Mouse (Mus musculus) megakaryocyte, embryonic 14.5 days (primary cell): Measurements from ENCODE around the gene Cfap44. TPM values are rescaled to one million over a fixed set of nuclear protein-coding genes. Genes with fewer than 3 reads are reported as not detected.

Experiments
- H3K27me3 ChIP-seq: replicated peaks from 2 replicates; pipeline ENCODE3; 2012; ENCODE audit warnings: inconsistent platforms
- H3K36me3 ChIP-seq: replicated peaks from 2 replicates; pipeline ENCODE3; 2012; ENCODE audit warnings: low read length, inconsistent platforms, mixed read lengths
- H3K4me1 ChIP-seq: 2 replicates; pipeline ENCODE4 v1.6.1; 2012; ENCODE audit warnings: inconsistent platforms
- H3K4me3 ChIP-seq: replicated peaks from 2 replicates; pipeline ENCODE3; 2012; ENCODE audit warnings: moderate library complexity, mild to moderate bottlenecking, inconsistent platforms
- H3K9me3 ChIP-seq: 2 replicates; pipeline ENCODE4 v1.6.1; 2012; ENCODE audit warnings: inconsistent platforms
- FLI1 ChIP-seq: IDR thresholded peaks from 2 replicates; pipeline ENCODE4 v1.6.1; 2012; ENCODE audit warnings: low read length, inconsistent platforms, mixed read lengths
- GATA1 ChIP-seq: IDR thresholded peaks from 3 replicates; pipeline ENCODE4 v1.6.1; 2012; ENCODE audit warnings: mixed read lengths, low read length, inconsistent platforms, borderline replicate concordance
- polyA plus RNA-seq: library from polyadenylated mRNA; stranded (reverse); fragments of >175 nt; gene quantifications from 2 replicates; pipeline ENCODE4 v1.2.3, GENCODE M21; 2012; ENCODE audit warnings: low replicate concordance; ENCODE audit not compliant: insufficient read depth

Gene Cfap44
- polyA plus RNA-seq, 1 experiment = not detected

DNA sequence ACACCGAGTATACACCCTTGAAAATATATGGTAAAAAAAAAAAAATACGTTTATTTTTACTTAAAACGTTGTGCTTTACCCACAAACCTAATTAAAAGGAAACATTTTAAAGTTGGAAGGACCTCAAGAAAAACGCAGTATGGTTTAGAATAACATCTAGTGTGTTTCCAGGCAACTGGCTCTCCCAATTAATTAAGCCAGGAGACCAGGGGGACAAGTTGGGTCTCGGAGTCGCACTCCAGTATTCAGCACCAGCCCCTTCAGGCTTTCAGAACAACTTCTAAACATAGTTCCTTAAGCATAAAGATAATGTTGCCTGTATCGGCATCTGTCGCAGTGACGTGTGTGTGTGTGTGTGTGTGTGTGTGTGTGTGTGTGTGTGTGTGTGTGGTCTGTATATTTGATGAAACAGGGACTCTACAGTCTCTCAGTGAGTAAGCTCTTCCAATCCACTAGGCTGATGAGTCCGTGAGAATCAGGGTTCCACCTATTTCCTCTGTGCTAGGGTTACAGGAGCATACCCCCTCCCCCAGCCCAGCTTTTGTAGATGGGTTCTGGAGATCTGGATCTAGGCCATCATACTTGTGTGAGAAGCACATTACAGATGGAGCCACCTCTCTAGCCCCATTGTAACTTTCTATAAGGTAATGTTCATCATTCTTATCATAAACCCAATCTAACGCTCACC, 132.8 kb downstream of the Cfap44 start:
- TF ChIP-seq FLI1 (no peak), GATA1 (no peak)
- Histone ChIP-seq H3K4me1 (no peaks in the 10 kb centered on the region), H3K27me3 (peaks cover 19% of the 10 kb centered on the region), H3K9me3 (no peaks in the 10 kb centered on the region; the same call in 1 of the 2 replicates), H3K36me3 (no peaks in the 10 kb centered on the region), H3K4me3 (no peak overlapping the region)

DNA sequence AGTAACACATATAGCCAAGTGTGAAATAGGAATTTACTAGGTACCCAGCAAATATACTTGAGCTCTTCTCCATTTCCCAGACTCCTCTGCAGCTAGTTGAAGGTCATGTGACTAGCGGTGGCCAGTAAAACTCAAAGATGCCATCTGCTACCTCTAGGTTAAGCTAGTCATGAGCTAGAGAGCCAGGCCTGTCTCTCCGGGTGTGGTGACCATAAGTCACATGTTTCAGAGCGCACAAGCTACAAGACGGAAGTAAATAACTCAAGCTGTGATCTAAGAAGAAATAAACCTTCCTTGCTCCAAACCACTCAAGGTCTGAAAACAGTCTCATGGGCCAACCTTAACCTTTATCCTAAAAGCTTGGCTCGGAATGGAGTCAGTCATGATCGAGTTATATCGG, 134.4 kb downstream of the Cfap44 start:
- Histone ChIP-seq H3K9me3 (peaks cover 3% of the 10 kb centered on the region; the same call in 1 of the 2 replicates), H3K27me3 (peaks cover 27% of the 10 kb centered on the region), H3K4me1 (no peaks in the 10 kb centered on the region), H3K36me3 (no peaks in the 10 kb centered on the region), H3K4me3 (no peak overlapping the region)
- TF ChIP-seq GATA1 = no peak
- TF ChIP-seq FLI1 = no peak

DNA sequence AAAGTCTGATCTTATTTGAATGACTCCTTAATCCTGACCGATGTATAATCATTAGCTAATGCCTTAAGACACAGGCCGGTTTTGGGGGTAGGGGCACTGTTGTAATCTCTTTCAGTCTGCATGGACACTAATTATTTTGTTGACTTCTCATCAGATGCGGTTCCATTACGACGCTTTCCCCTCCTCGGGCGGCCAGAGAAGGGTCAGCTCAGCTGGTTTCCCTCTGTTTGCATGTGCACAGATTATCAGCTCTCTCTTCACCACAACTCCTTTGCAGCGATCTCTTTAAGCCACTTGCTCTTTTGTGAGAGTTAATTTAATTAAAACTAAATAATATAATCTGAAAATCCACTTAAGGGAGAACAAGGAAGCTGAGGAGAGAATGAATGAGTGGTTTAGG, 135.1 kb downstream of the Cfap44 start:
- TF ChIP-seq GATA1 = no peak
- TF ChIP-seq FLI1 = no peak
- H3K27me3 ChIP-seq = peaks cover 29% of the 10 kb centered on the region
- H3K36me3 ChIP-seq = no peaks in the 10 kb centered on the region
- H3K9me3 ChIP-seq = peaks cover 3% of the 10 kb centered on the region; the same call in 1 of the 2 replicates
- H3K4me3 ChIP-seq = no peak overlapping the region
- H3K4me1 ChIP-seq = no peaks in the 10 kb centered on the region

DNA sequence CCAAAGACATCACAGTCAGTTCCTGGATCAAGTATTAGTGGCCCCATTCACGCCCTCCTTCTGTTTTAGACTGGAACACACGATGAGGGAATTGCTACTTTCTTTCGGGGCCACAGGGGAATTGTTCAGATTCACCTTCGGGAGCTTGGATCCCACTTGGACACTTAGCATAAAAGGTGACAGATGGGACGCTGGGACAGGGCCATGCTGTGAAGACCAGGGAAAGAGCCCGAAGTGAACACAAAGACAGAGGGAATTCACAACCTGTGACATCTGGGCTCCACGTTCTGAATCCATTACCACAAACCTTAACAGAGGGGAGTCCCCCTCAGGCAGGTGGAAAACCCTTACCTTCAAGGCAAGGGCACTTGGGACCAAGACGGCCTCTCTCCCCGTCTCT, 135.6 kb downstream of the Cfap44 start:
- Histone ChIP-seq H3K27me3 (peaks cover 29% of the 10 kb centered on the region), H3K9me3 (peaks cover 3% of the 10 kb centered on the region; the same call in 1 of the 2 replicates), H3K4me3 (no peak overlapping the region), H3K36me3 (no peaks in the 10 kb centered on the region), H3K4me1 (no peaks in the 10 kb centered on the region)
- TF ChIP-seq GATA1 (no peak), FLI1 (no peak)

DNA sequence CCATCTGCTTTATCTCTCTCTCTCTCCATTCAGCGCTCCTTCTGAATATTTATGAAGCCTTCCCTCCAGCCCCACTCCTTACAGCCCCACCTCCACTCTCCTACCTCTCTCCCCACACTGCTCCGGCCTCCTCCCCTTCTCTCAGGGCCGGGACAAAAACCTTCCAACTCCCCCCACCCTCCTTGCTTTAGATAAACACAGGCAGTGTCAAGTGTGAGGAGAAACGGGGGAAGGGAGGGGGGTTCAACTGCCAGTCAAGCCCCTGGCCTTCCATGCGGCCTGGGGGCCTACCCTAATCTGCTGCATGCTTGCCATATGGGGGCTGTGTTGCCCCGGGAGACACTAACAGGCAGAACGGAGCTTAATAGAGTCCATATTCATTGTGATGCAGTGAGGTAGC, 136.2 kb downstream of the Cfap44 start:
- no peak for TF ChIP-seq FLI1
- no peak for TF ChIP-seq GATA1
- Histone ChIP-seq H3K4me3 (no peak overlapping the region), H3K9me3 (peaks cover 3% of the 10 kb centered on the region; the same call in 1 of the 2 replicates), H3K4me1 (no peaks in the 10 kb centered on the region), H3K36me3 (no peaks in the 10 kb centered on the region), H3K27me3 (peaks cover 29% of the 10 kb centered on the region)

DNA sequence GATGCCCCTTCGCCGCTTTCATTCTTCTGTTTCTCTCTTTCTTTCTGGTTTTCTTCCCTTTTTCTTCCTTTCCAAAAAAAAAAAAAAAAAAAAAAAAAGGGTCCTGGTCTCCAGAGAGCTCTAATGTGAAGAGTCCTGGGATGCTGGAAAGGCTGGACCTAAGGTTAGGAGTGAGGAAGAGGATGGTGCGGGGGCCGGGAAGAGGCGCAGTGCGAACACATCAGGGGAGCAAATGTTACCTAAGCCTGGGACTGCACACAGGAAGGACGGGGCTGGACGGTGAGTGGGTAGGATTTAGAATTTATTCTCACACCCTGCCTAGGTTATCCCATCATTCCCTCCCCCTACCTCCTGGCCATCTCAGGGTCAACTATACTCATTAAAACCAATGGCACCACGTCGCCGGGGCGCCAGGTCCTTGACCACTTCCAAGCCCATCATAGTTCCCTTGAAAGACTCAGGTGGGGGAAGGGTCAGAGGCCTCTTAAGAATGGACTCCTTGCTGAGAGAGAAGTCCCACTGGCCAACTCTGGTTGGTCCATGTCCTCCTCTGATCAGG, 136.7 kb downstream of the Cfap44 start:
- Histone ChIP-seq H3K9me3 (peaks cover 3% of the 10 kb centered on the region; the same call in 1 of the 2 replicates), H3K4me3 (no peak overlapping the region), H3K36me3 (no peaks in the 10 kb centered on the region), H3K27me3 (peaks cover 34% of the 10 kb centered on the region), H3K4me1 (no peaks in the 10 kb centered on the region)
- no peak for TF ChIP-seq GATA1
- TF ChIP-seq FLI1 = no peak

Other genes with a start within 250 kb of the Cfap44 start
- 0.88 and 0.89 TPM in 2 replicates for gene Usf3, start 221.6 kb upstream of the Cfap44 start, polyA plus RNA-seq
- not detected in 2 replicates for gene Sidt1, start 61.6 kb upstream of the Cfap44 start, polyA plus RNA-seq
- gene Spice1, start 47.7 kb upstream of the Cfap44 start, polyA plus RNA-seq = 2.9 TPM in 1 of 2 replicates, not detected in the other
- gene Boc, start 164.1 kb downstream of the Cfap44 start, polyA plus RNA-seq = not detected in 2 replicates